Mouse (Mus musculus): ENCODE data around the gene Lce1g. TPM values are rescaled to one million over a fixed set of nuclear protein-coding genes. Genes with fewer than 3 reads are reported as not detected.

Gene Lce1g
- total RNA-seq (2018; cell fraction: chromatin; rRNA removed): not detected
- total RNA-seq (2018; cell fraction: cytosol; rRNA removed): not detected
- not detected for total RNA-seq (2018; cell fraction: nucleus; rRNA removed)
- polyA plus RNA-seq (2018): not detected in 3 replicates

DNA sequence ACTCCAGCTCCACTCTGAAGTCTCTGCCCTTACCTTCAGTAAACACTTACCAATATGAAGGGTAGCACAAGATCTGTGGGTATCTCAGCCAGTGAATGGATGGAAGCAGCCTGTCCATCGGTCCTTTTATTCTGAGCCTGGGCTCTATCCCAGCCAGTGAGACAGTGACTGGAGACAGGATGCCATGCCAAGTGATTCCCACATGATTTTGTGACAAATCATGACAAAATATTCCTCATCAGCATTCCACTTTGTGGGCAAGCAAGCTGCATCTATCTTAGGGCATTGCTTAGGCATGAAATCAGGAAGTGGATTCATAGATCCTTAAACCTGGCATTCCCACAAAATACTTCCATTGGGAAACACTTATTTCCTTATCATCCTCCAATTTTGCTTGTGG, at the start of gene Lce1g:
TSS of gene Lce1g (minus strand) at position 101 of the 400 bp plus-strand sequence.
- no peak within 1 kb of the TSS for H3K4me3 ChIP-seq (ENCODE audit: inconsistent target)
- H3K79me2 ChIP-seq (ENCODE audit: inconsistent target): no peaks in the 10 kb centered on the region
- H3K27ac ChIP-seq: no peak within 1 kb of the TSS
- WGBS (ENCODE audit: missing documents): 80% methylated on average over 1 of the region's 1 CpGs
- no peaks in the 10 kb centered on the region for H3K36me3 ChIP-seq (ENCODE audit: inconsistent target)

DNA sequence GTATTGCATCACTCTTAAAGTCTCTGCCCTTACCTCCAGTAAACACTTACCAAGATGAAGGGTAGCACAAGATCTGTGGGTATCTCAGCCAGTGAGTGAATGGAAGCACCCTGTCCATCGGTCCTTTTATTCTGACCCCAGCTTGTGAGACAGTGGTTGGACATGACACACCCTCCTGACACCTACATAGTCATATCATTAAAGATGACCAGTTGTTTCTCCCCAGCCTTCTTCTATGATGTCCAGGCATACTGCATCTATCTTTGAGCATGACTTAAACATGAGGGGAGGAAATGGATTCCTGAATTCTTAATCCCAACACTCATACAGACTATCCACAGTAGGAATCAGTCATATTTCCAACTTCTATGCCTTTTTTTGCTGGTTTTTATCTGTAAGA, 38.3 kb upstream of the Lce1g start, which contains the start of gene Lce1j:
TSS of gene Lce1j (minus strand) at position 101 of the 400 bp plus-strand sequence.
- WGBS (ENCODE audit: missing documents): 79% methylated on average over 1 of the region's 1 CpGs
- no peak within 1 kb of the TSS for H3K27ac ChIP-seq
- H3K4me3 ChIP-seq (ENCODE audit: inconsistent target): no peak within 1 kb of the TSS
- H3K36me3 ChIP-seq (ENCODE audit: inconsistent target): no peaks in the 10 kb centered on the region
- no peaks in the 10 kb centered on the region for H3K79me2 ChIP-seq (ENCODE audit: inconsistent target)

DNA sequence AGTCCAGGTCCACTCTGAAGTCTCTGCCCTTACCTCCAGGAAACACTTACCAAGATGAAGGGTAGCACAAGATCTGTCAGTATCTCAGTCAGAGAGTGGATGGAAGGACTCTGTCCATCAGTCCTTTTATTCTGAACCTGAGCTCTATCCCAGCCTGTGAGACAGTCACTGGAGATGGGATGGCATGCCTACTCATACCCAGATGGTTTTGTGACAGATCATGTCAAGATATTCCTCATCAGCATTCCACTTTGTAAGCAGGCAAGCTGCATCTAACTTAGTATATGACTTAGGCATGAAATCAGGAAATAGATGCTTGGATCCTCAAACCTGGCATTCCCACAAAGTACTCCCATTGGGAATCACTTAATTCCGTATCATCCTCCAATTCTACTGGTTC, 26.7 kb upstream of the Lce1g start, which contains the start of gene Lce1i:
TSS of gene Lce1i (minus strand) at position 101 of the 400 bp plus-strand sequence.
- Histone ChIP-seq H3K36me3 (ENCODE audit: inconsistent target) (no peaks in the 10 kb centered on the region), H3K4me3 (ENCODE audit: inconsistent target) (no peak within 1 kb of the TSS), H3K27ac (no peak within 1 kb of the TSS), H3K79me2 (ENCODE audit: inconsistent target) (no peaks in the 10 kb centered on the region)
- WGBS (ENCODE audit: missing documents): 63% methylated on average over 1 of the region's 1 CpGs

DNA sequence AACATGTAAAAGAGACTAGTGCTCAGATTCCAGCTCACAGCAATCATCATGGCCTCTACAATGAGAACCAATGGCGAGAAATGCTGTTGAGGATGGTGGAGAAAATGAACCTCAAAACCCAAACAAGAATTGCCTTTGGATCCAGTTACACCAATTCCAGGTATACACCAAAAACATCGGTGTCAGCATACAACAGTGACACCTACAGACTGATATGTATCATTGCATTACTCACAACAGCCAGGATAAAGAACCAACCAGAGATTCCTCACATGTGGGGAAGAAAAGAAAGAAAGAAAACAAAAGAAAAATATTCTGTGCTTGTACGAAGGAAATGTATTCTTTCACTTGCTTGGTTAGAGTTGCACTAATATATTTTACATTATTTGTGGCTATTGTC, 19.4 kb upstream of the Lce1g start:
- Histone ChIP-seq H3K79me2 (ENCODE audit: inconsistent target) (no peaks in the 10 kb centered on the region), H3K36me3 (ENCODE audit: inconsistent target) (no peaks in the 10 kb centered on the region), H3K27ac (no peak overlapping the region), H3K4me3 (ENCODE audit: inconsistent target) (no peak overlapping the region)
- WGBS (ENCODE audit: missing documents): 33% methylated on average over 2 of the region's 3 CpGs

DNA sequence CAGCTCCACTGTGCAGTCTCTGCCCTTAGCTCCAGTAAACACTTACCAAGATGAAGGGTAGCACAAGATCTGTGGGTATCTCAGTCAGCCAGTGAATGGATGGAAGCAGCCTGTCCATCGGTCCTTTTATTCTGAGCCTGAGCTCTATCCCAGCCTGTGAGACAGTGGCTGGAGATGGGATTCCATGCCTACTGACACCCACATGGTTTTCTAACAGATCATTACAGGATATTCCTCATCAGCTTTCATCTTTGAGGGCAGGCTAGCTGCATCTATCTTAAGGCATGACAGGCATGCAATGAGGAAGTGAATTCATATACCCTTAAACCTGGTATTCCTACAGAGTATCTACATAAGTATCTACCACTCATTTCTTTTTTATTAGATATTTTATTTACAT, 12.8 kb upstream of the Lce1g start, which contains the start of gene Lce1h:
TSS of gene Lce1h (minus strand) at position 101 of the 400 bp plus-strand sequence.
- Histone ChIP-seq H3K4me3 (ENCODE audit: inconsistent target) (no peak within 1 kb of the TSS), H3K36me3 (ENCODE audit: inconsistent target) (no peaks in the 10 kb centered on the region), H3K27ac (no peak within 1 kb of the TSS), H3K79me2 (ENCODE audit: inconsistent target) (no peaks in the 10 kb centered on the region)
- WGBS (ENCODE audit: missing documents): 100% methylated on average over 1 of the region's 1 CpGs

DNA sequence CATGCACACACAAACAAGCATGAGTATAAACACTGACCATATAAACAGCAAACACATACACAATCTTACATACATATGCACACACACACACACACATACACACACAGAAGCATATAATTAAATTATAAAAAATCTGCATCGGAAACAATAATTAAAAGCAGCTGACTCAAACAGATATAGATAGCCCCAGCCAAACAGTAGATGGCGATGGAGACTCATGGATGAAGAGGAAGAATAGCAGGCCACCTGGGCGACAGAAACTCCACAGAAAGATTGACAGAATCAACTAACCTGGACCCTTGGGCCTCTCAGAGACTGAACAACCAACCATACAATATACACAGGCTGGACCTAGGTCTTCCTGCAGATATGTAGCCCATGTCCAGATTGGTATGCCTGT, 1.1 kb upstream of the Lce1g start:
- no peaks in the 10 kb centered on the region for H3K36me3 ChIP-seq (ENCODE audit: inconsistent target)
- no peak overlapping the region for H3K27ac ChIP-seq
- no peak overlapping the region for H3K4me3 ChIP-seq (ENCODE audit: inconsistent target)
- 53% methylated on average over 3 of the region's 3 CpGs for WGBS (ENCODE audit: missing documents)
- H3K79me2 ChIP-seq (ENCODE audit: inconsistent target): no peaks in the 10 kb centered on the region

DNA sequence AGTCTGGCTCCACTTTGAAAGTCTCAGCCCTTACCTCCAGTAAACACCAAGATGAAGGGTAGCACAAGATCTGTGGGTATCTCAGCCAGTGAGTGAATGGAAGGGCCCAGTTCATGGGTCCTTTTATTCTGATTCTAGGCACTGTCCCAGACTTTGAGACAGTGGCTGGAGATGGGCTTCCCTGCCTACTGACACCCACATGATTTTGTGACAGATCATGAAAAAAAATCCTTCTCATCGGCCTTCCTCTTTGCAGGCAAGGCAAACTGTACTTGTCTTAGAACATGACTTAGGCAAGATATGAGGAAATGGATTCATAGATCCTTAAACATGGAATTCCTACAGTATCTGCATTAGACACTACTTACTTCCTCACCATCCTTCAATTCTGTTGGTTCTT, 13.1 kb downstream of the Lce1g start, which contains the start of gene Gm38119:
TSS of gene Gm38119 (minus strand) at position 101 of the 400 bp plus-strand sequence.
- Histone ChIP-seq H3K36me3 (ENCODE audit: inconsistent target) (no peaks in the 10 kb centered on the region), H3K4me3 (ENCODE audit: inconsistent target) (no peak within 1 kb of the TSS), H3K27ac (no peak within 1 kb of the TSS), H3K79me2 (ENCODE audit: inconsistent target) (no peaks in the 10 kb centered on the region)
- 60% methylated on average over 1 of the region's 1 CpGs for WGBS (ENCODE audit: missing documents)

DNA sequence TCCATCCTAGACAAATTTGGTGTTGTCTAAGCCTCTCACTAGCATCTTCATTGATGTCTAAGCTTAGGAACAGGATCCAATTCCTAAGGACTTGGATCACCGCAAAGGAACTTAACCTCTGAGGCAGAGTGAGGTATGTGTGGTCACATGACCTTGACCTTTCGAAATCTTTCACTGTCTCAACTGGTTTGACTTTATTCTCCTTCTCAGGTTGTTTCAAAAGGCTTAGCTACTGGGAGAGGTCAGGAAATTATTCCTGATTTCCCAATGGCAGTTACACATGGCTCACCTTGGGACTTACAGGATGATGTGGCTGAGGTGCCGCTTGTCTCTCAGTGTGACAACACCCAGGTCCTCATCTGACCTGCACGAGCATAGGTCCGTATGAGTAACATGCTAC, 29.5 kb downstream of the Lce1g start:
- H3K36me3 ChIP-seq (ENCODE audit: inconsistent target): no peaks in the 10 kb centered on the region
- no peaks in the 10 kb centered on the region for H3K79me2 ChIP-seq (ENCODE audit: inconsistent target)
- no peak overlapping the region for H3K4me3 ChIP-seq (ENCODE audit: inconsistent target)
- no peak overlapping the region for H3K27ac ChIP-seq
- WGBS (ENCODE audit: missing documents): 87% methylated on average over 5 of the region's 5 CpGs

DNA sequence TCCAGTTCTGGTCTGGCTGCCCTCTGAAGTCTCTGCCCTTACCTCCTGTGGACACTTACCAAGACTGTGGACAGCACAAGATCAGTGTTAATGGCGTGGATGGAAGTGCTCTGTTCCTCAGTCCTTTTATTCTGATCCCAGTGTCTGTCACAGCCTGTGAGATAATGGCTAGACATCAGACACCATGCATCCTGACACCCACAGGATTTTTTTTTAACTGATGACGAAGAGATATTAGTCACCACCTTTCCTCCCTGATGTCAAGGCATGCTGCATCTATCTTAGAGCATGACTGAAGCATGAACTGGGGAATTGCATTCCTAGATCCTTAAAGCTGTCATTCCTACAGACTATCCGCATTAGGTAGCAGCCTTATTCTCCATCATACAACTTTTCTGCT, 31.9 kb downstream of the Lce1g start, which contains the start of gene Lce1f:
TSS of gene Lce1f (minus strand) at position 101 of the 400 bp plus-strand sequence.
- Histone ChIP-seq H3K4me3 (ENCODE audit: inconsistent target) (no peak within 1 kb of the TSS), H3K27ac (no peak within 1 kb of the TSS), H3K36me3 (ENCODE audit: inconsistent target) (no peaks in the 10 kb centered on the region), H3K79me2 (ENCODE audit: inconsistent target) (no peaks in the 10 kb centered on the region)
- 85% methylated on average over 3 of the region's 3 CpGs for WGBS (ENCODE audit: missing documents)

DNA sequence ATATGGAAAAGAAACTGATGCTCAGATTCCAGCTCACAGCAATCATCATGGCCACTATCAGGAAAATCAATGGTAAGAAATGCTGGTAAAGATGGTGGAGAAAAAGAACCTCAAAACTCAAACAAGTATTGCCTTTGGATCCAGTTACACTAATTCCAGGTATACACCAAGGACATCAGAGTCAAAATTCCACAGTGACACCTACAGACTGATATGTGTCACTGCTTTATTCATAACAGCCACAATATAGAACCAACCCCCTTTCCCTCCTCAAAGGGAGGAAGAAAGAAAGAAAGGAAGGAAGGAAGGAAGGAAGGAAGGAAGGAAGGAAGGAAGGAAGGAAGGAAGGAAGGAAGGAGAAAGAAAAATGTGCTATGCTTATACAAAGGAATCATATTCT, 37.0 kb downstream of the Lce1g start:
- H3K79me2 ChIP-seq (ENCODE audit: inconsistent target): no peaks in the 10 kb centered on the region
- H3K36me3 ChIP-seq (ENCODE audit: inconsistent target): no peaks in the 10 kb centered on the region
- no peak overlapping the region for H3K4me3 ChIP-seq (ENCODE audit: inconsistent target)
- no peak overlapping the region for H3K27ac ChIP-seq

DNA sequence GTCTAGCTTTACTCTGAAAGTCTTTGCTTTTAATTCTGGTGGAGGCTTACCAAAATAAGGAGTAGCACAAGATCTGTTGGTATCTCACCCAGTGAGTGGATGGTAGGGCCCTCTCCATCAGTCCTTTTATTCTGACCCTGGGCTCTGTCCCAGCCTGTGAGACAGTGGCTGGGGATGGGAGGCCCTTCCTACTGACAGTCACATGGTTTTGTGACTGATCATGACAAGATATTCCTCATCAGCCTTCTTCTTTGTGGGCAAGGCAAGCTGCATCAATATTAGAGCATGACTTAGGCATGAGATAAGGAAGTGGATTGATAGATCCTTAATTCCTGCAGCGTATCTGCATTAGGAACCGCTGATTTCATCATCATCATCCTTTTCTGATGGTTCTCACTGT, 43.2 kb downstream of the Lce1g start, which contains the start of gene Lce1e:
TSS of gene Lce1e (minus strand) at position 101 of the 400 bp plus-strand sequence.
- whole genome bisulfite sequencing (ENCODE audit: missing documents): 88% methylated on average over 2 of the region's 2 CpGs
- no peak within 1 kb of the TSS for H3K27ac ChIP-seq

More for the DNA sequence above, 43.2 kb downstream of the Lce1g start, which contains the start of gene Lce1e:
- Histone ChIP-seq H3K4me3 (ENCODE audit: inconsistent target) (no peak within 1 kb of the TSS), H3K36me3 (ENCODE audit: inconsistent target) (no peaks in the 10 kb centered on the region), H3K79me2 (ENCODE audit: inconsistent target) (no peaks in the 10 kb centered on the region)

Other genes with a start within 250 kb of the Lce1g start
- not detected in 3 replicates for gene 2310046K23Rik, start 217.8 kb downstream of the Lce1g start, polyA plus RNA-seq (2018)
- gene Ivl, start 178.6 kb downstream of the Lce1g start, polyA plus RNA-seq (2018): not detected in 3 replicates
- not detected in 3 replicates for gene Smcp, start 163.3 kb downstream of the Lce1g start, polyA plus RNA-seq (2018)
- not detected in 3 replicates for gene 2210017I01Rik, start 144.8 kb downstream of the Lce1g start, polyA plus RNA-seq (2018)
- not detected in 3 replicates for gene Lce6a, start 130.7 kb downstream of the Lce1g start, polyA plus RNA-seq (2018)
- gene Lce1a1, start 104.0 kb downstream of the Lce1g start, polyA plus RNA-seq (2018): not detected in 3 replicates
- gene Lce1b, start 95.4 kb downstream of the Lce1g start, polyA plus RNA-seq (2018): not detected in 3 replicates
- gene Lce1a2, start 82.0 kb downstream of the Lce1g start, polyA plus RNA-seq (2018): not detected in 3 replicates
- gene Lce1c, start 73.1 kb downstream of the Lce1g start, polyA plus RNA-seq (2018): not detected in 3 replicates
- gene Lce1d, start 65.1 kb downstream of the Lce1g start, polyA plus RNA-seq (2018): not detected in 3 replicates
- not detected in 3 replicates for gene Lce1e, start 43.3 kb downstream of the Lce1g start, polyA plus RNA-seq (2018)
- gene Lce1f, start 32.0 kb downstream of the Lce1g start, polyA plus RNA-seq (2018): not detected in 3 replicates
- not detected in 3 replicates for gene Gm38119, start 13.2 kb downstream of the Lce1g start, polyA plus RNA-seq (2018)
- not detected in 3 replicates for gene Lce1h, start 12.7 kb upstream of the Lce1g start, polyA plus RNA-seq (2018)
- not detected in 3 replicates for gene Lce1i, start 26.6 kb upstream of the Lce1g start, polyA plus RNA-seq (2018)
- not detected in 3 replicates for gene Lce1j, start 38.2 kb upstream of the Lce1g start, polyA plus RNA-seq (2018)
- not detected in 3 replicates for gene Lce1k, start 55.6 kb upstream of the Lce1g start, polyA plus RNA-seq (2018)
- not detected in 3 replicates for gene Kprp, start 74.9 kb upstream of the Lce1g start, polyA plus RNA-seq (2018)
- gene Lce1l, start 98.9 kb upstream of the Lce1g start, polyA plus RNA-seq (2018): not detected in 3 replicates
- gene 2310050C09Rik, start 117.9 kb upstream of the Lce1g start, polyA plus RNA-seq (2018): not detected in 3 replicates
- gene Lce3a, start 173.9 kb upstream of the Lce1g start, polyA plus RNA-seq (2018): not detected in 3 replicates
- gene Lce3b, start 180.6 kb upstream of the Lce1g start, polyA plus RNA-seq (2018): not detected in 3 replicates
- not detected in 3 replicates for gene Lce3c, start 192.1 kb upstream of the Lce1g start, polyA plus RNA-seq (2018)
- gene Lce3d, start 205.1 kb upstream of the Lce1g start, polyA plus RNA-seq (2018): not detected in 3 replicates
- not detected in 3 replicates for gene Lce3e, start 214.7 kb upstream of the Lce1g start, polyA plus RNA-seq (2018)
- not detected in 3 replicates for gene Lce3f, start 239.9 kb upstream of the Lce1g start, polyA plus RNA-seq (2018)